Mouse (Mus musculus) lung, adult 2 months (tissue): ENCODE results near the gene Fdxacb1.

Experiments used
- CTCF ChIP-seq: fragments of 200-500 bp; IDR thresholded peaks from 2 replicates; pipeline ENCODE4 v1.5.1; 2011; ENCODE audit warnings: mild to moderate bottlenecking, low read length, control low read depth; ENCODE audit not compliant: insufficient read depth
- POLR2A ChIP-seq: fragments of 200-500 bp; IDR thresholded peaks from 2 replicates; pipeline ENCODE4 v1.6.1; 2011; ENCODE audit warnings: low read depth, mild to moderate bottlenecking, control low read depth, low read length, borderline replicate concordance; ENCODE audit errors: extremely low read depth

DNA sequence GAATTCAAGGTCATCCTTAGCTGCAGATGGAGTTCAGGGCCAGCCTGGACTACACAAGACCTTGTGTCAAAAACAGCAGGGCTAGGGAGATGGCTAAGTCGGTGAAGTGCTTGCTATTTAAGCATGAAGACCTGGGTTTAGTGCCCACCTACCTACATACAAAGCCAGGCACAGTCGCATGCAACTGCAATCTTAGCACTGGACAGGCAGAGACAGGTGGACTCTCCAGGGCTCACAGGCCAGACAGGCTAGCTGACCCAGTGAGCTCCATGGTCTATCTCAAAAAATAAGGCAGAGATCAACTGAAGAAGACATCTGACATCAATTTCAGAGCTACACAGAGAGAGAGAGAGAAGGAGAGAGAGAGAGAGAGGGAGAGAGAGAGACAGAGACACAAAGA is 43.9 kb upstream of the Fdxacb1 start:
- TF ChIP-seq POLR2A = no peak
- no peak for TF ChIP-seq CTCF
